Mouse (Mus musculus) liver, embryonic 11.5 days (tissue): ENCODE results near the gene 1700012B07Rik. TPM values are rescaled to one million over a fixed set of nuclear protein-coding genes. Genes with fewer than 3 reads are reported as not detected.

Experiments
- ATAC-seq: fragments of 200-750 bp; cut with Nextera tagmentation; replicated peaks from 2 replicates; pipeline ENCODE4 v1.8.0; 2017; ENCODE audit warnings: moderate number of reproducible peaks, mild to moderate bottlenecking, moderate TSS enrichment, moderate library complexity; ENCODE audit not compliant: low FRiP score
- DNase-seq: peaks from one replicate; pipeline ENCODE4 v3.0.0-alpha.2; 2017; ENCODE audit warnings: low spot score
- H3K27ac ChIP-seq: fragments of 300-500 bp; sonication (generic); 2 replicates; pipeline ENCODE4 v1.5.1; 2014; ENCODE audit warnings: mild to moderate bottlenecking, low read depth, low read length, control low read depth
- H3K27me3 ChIP-seq: fragments of 300-500 bp; sonication (generic); replicated peaks from 2 replicates; pipeline ENCODE4 v1.6.1; 2014; ENCODE audit warnings: low read length, mixed read lengths; ENCODE audit not compliant: control insufficient read depth, insufficient read depth
- H3K36me3 ChIP-seq: fragments of 300-500 bp; sonication (generic); 2 replicates; pipeline ENCODE4 v1.6.1; 2014; ENCODE audit warnings: mild to moderate bottlenecking, low read length, moderate library complexity, mixed read lengths; ENCODE audit not compliant: control insufficient read depth, insufficient read depth
- H3K4me1 ChIP-seq: fragments of 300-500 bp; sonication (generic); replicated peaks from 2 replicates; pipeline ENCODE4 v1.6.1; 2014; ENCODE audit warnings: low read length, mixed read lengths; ENCODE audit not compliant: control insufficient read depth, insufficient read depth
- H3K4me2 ChIP-seq: fragments of 300-500 bp; sonication (generic); 2 replicates; pipeline ENCODE4 v1.6.1; 2014; ENCODE audit warnings: mild to moderate bottlenecking, control low read depth, moderate library complexity
- H3K4me3 ChIP-seq: fragments of 300-500 bp; sonication (generic); 2 replicates; pipeline ENCODE4 v1.5.1; 2014; ENCODE audit warnings: low read depth, low read length, control low read depth
- H3K9ac ChIP-seq: fragments of 300-500 bp; sonication (generic); 2 replicates; pipeline ENCODE4 v1.6.1; 2014; ENCODE audit warnings: low read depth, low read length, control low read depth
- H3K9me3 ChIP-seq: fragments of 300-500 bp; sonication (generic); 2 replicates; pipeline ENCODE4 v1.6.1; 2016; ENCODE audit warnings: low read length, inconsistent platforms, mixed read lengths; ENCODE audit not compliant: control insufficient read depth
- WGBS: fragments of 180-500 bp; shearing (Covaris S2); extraction: QIAGEN DNeasy Blood & Tissue Kit; methylation state at CpG from one replicate; pipeline ENCODE4 v1.1.7; 2014; 5-methylcytosine and 5-hydroxymethylcytosine counted together
- polyA plus RNA-seq: library from polyadenylated mRNA; unstranded; fragments of >200 nt; fragmentation: Nextera tagmentation; extraction: Ambion mirVana; gene quantifications from 2 replicates; pipeline ENCODE4 v1.2.1, GENCODE M21; 2014

Gene 1700012B07Rik
- polyA plus RNA-seq, 1 experiment from 2014 or later = not detected

GRCm38 (mm10) chr11:109791965-109792364 lies 35.9 kb downstream of the 1700012B07Rik start:
- WGBS = 78% methylated on average over 2 of the region's 2 CpGs

GRCm38 (mm10) chr11:109790221-109790620 lies 37.6 kb downstream of the 1700012B07Rik start:
- WGBS = 77% methylated on average over 8 of the region's 8 CpGs

More at GRCm38 (mm10) chr11:109791965-109792364, 35.9 kb downstream of the 1700012B07Rik start:
- no peak overlapping the region for H3K9ac ChIP-seq
- no peak for ATAC-seq
- H3K27me3 ChIP-seq = no peaks in the 10 kb centered on the region
- no peaks in the 10 kb centered on the region for H3K36me3 ChIP-seq
- H3K4me3 ChIP-seq = no peak overlapping the region
- no peak overlapping the region for H3K27ac ChIP-seq
- DNase-seq = no peak
- no peak overlapping the region for H3K4me2 ChIP-seq
- no peaks in the 10 kb centered on the region; the same call in 1 of the 2 replicates for H3K9me3 ChIP-seq
- H3K4me1 ChIP-seq = no peaks in the 10 kb centered on the region

GRCm38 (mm10) chr11:109785392-109785791 lies 42.5 kb downstream of the 1700012B07Rik start:
- Histone ChIP-seq H3K36me3 (no peaks in the 10 kb centered on the region), H3K4me1 (no peaks in the 10 kb centered on the region), H3K4me3 (no peak overlapping the region), H3K27me3 (no peaks in the 10 kb centered on the region), H3K27ac (no peak overlapping the region), H3K9ac (no peak overlapping the region), H3K9me3 (no peaks in the 10 kb centered on the region), H3K4me2 (no peak overlapping the region)
- 90% methylated on average over 5 of the region's 5 CpGs for WGBS
- ATAC-seq (no peak), DNase-seq (no peak)

More at GRCm38 (mm10) chr11:109790221-109790620, 37.6 kb downstream of the 1700012B07Rik start:
- Histone ChIP-seq H3K9me3 (no peaks in the 10 kb centered on the region; the same call in 1 of the 2 replicates), H3K4me2 (no peak overlapping the region), H3K9ac (no peak overlapping the region), H3K36me3 (no peaks in the 10 kb centered on the region), H3K4me1 (no peaks in the 10 kb centered on the region), H3K27me3 (no peaks in the 10 kb centered on the region), H3K4me3 (no peak overlapping the region), H3K27ac (no peak overlapping the region)
- no peak for DNase-seq
- no peak for ATAC-seq

- no peak for ATAC-seq
- DNase-seq = no peak
- H3K4me2 ChIP-seq = no peak overlapping the region
- H3K27me3 ChIP-seq = no peaks in the 10 kb centered on the region
- no peaks in the 10 kb centered on the region for H3K4me1 ChIP-seq
- no peak overlapping the region for H3K4me3 ChIP-seq
- H3K36me3 ChIP-seq = no peaks in the 10 kb centered on the region
- 76% methylated on average over 1 of the region's 1 CpGs for WGBS
- H3K9me3 ChIP-seq = no peaks in the 10 kb centered on the region
- no peak overlapping the region for H3K27ac ChIP-seq
- no peak overlapping the region for H3K9ac ChIP-seq
These were observed 56.5 kb downstream of the 1700012B07Rik start for GRCm38 (mm10) chr11:109771381-109771780.

GRCm38 (mm10) chr11:109770185-109770584 lies 57.7 kb downstream of the 1700012B07Rik start:
- Histone ChIP-seq H3K9me3 (no peaks in the 10 kb centered on the region), H3K27me3 (no peaks in the 10 kb centered on the region)
- WGBS = 85% methylated on average over 14 of the region's 14 CpGs

GRCm38 (mm10) chr11:109769091-109769490 lies 58.8 kb downstream of the 1700012B07Rik start:
- ATAC-seq = no peak
- H3K9ac ChIP-seq = no peak overlapping the region
- no peak overlapping the region for H3K4me3 ChIP-seq
- H3K36me3 ChIP-seq = no peaks in the 10 kb centered on the region
- H3K9me3 ChIP-seq = no peaks in the 10 kb centered on the region
- WGBS = 67% methylated on average over 5 of the region's 5 CpGs
- no peak overlapping the region for H3K27ac ChIP-seq
- no peaks in the 10 kb centered on the region for H3K27me3 ChIP-seq
- DNase-seq = no peak
- no peaks in the 10 kb centered on the region for H3K4me1 ChIP-seq
- no peak overlapping the region for H3K4me2 ChIP-seq

More at GRCm38 (mm10) chr11:109770185-109770584, 57.7 kb downstream of the 1700012B07Rik start:
- Histone ChIP-seq H3K36me3 (no peaks in the 10 kb centered on the region), H3K27ac (no peak overlapping the region), H3K4me2 (no peak overlapping the region), H3K4me1 (no peaks in the 10 kb centered on the region), H3K4me3 (no peak overlapping the region), H3K9ac (no peak overlapping the region)
- no peak for ATAC-seq
- no peak for DNase-seq

GRCm38 (mm10) chr11:109760063-109760462 lies 67.8 kb downstream of the 1700012B07Rik start:
- no peaks in the 10 kb centered on the region for H3K27me3 ChIP-seq
- no peak overlapping the region for H3K9ac ChIP-seq
- DNase-seq (no peak), ATAC-seq (no peak)
- H3K36me3 ChIP-seq = no peaks in the 10 kb centered on the region
- no peaks in the 10 kb centered on the region for H3K9me3 ChIP-seq
- H3K27ac ChIP-seq = no peak overlapping the region
- no peaks in the 10 kb centered on the region for H3K4me1 ChIP-seq
- no peak overlapping the region for H3K4me2 ChIP-seq
- WGBS = 85% methylated on average over 7 of the region's 7 CpGs
- no peak overlapping the region for H3K4me3 ChIP-seq

GRCm38 (mm10) chr11:109758616-109759215 lies 69.1 kb downstream of the 1700012B07Rik start:
- Histone ChIP-seq H3K4me2 (no peak overlapping the region), H3K9me3 (no peaks in the 10 kb centered on the region), H3K36me3 (no peaks in the 10 kb centered on the region), H3K27me3 (no peaks in the 10 kb centered on the region), H3K27ac (no peak overlapping the region), H3K9ac (no peak overlapping the region), H3K4me3 (no peak overlapping the region), H3K4me1 (no peaks in the 10 kb centered on the region)
- ATAC-seq = no peak
- WGBS = 91% methylated on average over 2 of the region's 2 CpGs
- no peak for DNase-seq

- no peaks in the 10 kb centered on the region for H3K9me3 ChIP-seq
- no peak overlapping the region for H3K9ac ChIP-seq
- WGBS = 74% methylated on average over 7 of the region's 7 CpGs
- no peaks in the 10 kb centered on the region for H3K36me3 ChIP-seq
- H3K4me3 ChIP-seq = no peak overlapping the region
- H3K4me1 ChIP-seq = no peaks in the 10 kb centered on the region
- DNase-seq (no peak), ATAC-seq (no peak)
- H3K27me3 ChIP-seq = no peaks in the 10 kb centered on the region
- H3K27ac ChIP-seq = no peak overlapping the region
- H3K4me2 ChIP-seq = no peak overlapping the region
These were observed 73.7 kb downstream of the 1700012B07Rik start for GRCm38 (mm10) chr11:109754105-109754602.
